Mouse (Mus musculus): ENCODE measurements at regions not wholly inside any gene's neighbourhood (a gene's known extent, or its start where the extent isn't known, plus 50 kb on each side); places are given as distances from the start of the nearest gene placed in this dataset.

DNA sequence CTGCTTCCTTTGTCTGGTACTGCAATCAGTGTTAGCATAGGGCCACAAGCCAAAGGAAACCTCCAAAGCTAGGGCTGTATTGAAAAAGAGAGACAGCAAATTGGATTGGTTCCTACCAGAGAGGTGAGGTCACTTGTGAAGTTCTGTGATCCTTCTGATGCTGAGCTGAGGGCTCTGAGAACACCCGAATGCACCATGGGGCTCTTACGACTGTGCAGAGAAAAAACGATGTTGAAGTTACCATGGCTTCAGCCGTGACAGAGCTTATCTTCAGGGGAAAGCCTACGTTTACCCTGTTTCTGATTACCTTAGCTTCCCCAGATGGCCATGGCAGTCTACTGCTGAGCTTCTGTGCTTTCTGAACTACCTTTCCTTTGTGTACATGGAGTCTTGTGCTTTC is 53.9 kb upstream of the Fmo9 start:
- no peak for ATAC-seq (replicated peaks; ENCODE audit: low FRiP score, low TSS enrichment, poor library complexity, severe bottlenecking)

GRCm38 (mm10) chr1:166738029-166738428 is 56.4 kb upstream of the Fmo9 start:
- ATAC-seq (replicated peaks; ENCODE audit: low FRiP score, low TSS enrichment, poor library complexity, severe bottlenecking): peak; percentile 41; the same call in 1 of the 2 replicates

- ATAC-seq (replicated peaks; ENCODE audit: low FRiP score, low TSS enrichment, poor library complexity, severe bottlenecking): no peak
Observed at GRCm38 (mm10) chr1:166750236-166750635, 68.6 kb upstream of the Fmo9 start.

DNA sequence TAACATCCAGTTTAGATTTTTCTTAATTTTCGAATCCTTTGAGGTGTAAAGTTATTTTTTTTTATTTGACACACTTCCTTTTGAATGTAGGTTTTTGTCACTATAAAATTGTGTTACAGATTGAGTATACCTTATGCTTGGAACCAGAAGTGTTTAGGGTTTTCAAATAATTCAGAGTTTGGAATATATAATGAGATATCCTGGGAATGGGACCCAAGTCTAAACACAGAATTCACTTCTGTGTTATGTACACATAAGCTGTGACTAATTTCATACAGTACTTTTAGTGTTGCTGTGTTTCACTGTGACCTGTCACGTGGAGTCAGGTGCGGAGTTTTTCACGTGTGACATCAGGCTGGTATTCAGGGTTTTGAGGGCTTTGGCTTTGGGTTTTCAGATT is 69.1 kb upstream of the Fmo9 start:
- no peak for ATAC-seq (replicated peaks; ENCODE audit: low FRiP score, low TSS enrichment, poor library complexity, severe bottlenecking)

DNA sequence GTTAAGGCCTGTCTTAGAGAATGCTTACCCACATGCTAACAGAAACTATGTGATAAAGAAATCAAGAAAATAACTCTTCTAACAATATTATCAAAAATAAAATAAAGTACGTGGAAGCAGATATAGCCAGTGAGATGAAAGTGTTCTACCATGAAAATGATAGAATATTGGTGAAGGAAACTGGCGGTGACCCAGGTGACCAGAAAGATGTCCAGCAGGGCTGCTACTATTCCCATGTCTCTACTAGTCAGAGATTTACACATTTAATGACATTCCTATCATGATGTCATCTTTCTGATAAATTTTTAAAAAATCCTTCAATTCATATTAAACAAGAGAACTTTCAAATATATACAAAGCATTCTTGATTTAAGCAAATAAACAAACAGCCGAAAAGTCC is 69.8 kb upstream of the Fmo9 start:
- ATAC-seq (replicated peaks; ENCODE audit: low FRiP score, low TSS enrichment, poor library complexity, severe bottlenecking): no peak

DNA sequence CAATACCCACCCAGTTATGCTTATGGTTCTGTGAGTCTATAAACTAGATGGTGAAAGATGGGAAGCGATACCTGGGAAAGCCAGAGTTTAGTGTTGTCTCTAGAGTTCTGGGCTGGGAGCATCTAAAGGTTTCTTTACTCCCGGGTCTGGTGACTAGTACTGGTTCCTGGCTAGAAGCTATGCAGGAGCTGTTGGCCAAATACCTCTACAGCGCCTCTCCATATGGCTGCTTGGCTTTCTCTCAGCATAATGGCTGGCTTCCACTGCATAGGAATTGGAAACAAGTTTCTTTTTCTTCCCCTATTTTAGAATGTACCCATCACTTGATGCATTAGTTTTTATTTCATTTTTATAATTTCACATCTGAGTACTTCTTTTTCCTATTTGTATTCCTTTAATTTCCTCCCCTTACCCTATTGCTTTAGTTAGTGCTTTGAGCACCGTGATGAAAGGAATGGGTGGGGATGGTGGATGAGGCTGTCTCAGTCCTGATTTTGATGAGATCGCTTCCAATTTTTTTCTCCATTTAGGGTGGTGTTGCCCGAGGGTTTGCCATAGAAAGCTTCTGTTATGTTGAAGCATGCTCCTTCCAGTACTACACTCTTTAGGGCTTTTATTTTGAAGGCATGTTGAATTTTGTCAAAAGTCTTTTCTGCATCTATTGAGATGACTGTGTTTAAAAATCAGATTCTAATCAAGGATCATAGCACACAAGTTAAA is 71.5 kb upstream of the Fmo9 start:
- no peak for ATAC-seq (replicated peaks; ENCODE audit: low FRiP score, low TSS enrichment, poor library complexity, severe bottlenecking)

DNA sequence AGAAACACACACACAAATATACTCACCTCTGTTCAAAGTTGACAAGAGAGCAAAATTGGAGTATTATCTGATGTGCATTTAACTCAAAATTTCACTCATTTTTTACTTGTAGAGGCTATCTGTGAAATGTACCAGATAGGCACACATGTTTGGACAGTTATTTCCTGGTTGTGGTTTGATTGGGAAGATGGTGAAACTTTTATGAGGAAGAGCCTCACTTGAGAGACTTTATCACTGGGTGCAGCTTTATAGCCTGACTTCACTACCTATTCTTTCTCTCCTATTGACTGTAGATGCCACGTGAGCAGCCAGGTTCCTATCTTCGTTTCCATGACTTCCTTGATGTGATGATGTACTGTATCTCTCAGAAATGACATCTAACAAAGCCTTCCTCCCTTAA is 77.3 kb upstream of the Fmo9 start:
- no peak for ATAC-seq (replicated peaks; ENCODE audit: low FRiP score, low TSS enrichment, poor library complexity, severe bottlenecking)

DNA sequence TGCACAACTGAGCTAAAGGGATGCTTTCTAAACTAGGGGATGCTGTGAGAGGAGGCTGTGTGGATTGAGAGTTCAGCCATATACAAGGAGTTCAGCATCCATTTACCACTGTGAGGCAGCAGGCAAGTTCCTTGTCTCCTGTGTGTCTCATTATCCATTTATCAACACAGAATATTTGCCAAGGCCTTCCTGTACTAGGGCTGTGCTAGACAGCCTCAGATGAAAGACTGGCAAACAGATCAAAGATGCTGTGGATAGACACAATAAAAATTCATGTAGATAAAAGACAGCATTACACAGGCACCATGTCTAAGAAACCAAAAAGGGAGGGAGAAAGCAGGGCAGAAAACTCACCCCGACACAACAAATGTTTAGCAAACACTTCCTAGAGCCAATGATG is 91.5 kb upstream of the Fmo9 start:
- ATAC-seq (replicated peaks; ENCODE audit: low FRiP score, low TSS enrichment, poor library complexity, severe bottlenecking): no peak

- peak; percentile 87 for ATAC-seq (replicated peaks; ENCODE audit: low FRiP score, low TSS enrichment, poor library complexity, severe bottlenecking)
Observed at GRCm38 (mm10) chr1:166782106-166782505, 100.5 kb upstream of the Fmo9 start.

GRCm38 (mm10) chr1:166787945-166788344 is 106.3 kb upstream of the Fmo9 start:
- no peak for ATAC-seq (replicated peaks; ENCODE audit: low FRiP score, low TSS enrichment, poor library complexity, severe bottlenecking)

GRCm38 (mm10) chr1:166788824-166789399 is 107.3 kb upstream of the Fmo9 start:
- no peak for ATAC-seq (replicated peaks; ENCODE audit: low FRiP score, low TSS enrichment, poor library complexity, severe bottlenecking)

- no peak for ATAC-seq (replicated peaks; ENCODE audit: low FRiP score, low TSS enrichment, poor library complexity, severe bottlenecking)
Observed at GRCm38 (mm10) chr1:166793052-166793716, 111.5 kb upstream of the Fmo9 start.

DNA sequence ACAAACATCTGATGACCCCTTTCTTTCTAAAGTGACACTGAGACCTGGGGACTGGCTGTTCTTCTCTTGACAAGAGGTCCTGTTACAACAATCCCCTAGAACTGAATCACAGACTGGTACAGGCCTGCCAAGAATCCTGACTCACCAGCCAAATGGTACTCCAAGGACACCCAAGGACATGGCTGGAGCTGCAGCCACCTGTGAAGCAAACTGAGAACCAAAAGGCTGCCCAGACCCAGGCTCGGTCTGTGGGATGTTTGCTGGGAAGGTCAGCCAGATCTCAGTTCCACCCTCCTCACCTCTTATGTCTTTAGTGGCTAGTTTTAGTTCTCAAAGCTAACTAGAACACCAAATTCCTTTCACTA is 112.1 kb upstream of the Fmo9 start:
- ATAC-seq (replicated peaks; ENCODE audit: low FRiP score, low TSS enrichment, poor library complexity, severe bottlenecking): no peak

DNA sequence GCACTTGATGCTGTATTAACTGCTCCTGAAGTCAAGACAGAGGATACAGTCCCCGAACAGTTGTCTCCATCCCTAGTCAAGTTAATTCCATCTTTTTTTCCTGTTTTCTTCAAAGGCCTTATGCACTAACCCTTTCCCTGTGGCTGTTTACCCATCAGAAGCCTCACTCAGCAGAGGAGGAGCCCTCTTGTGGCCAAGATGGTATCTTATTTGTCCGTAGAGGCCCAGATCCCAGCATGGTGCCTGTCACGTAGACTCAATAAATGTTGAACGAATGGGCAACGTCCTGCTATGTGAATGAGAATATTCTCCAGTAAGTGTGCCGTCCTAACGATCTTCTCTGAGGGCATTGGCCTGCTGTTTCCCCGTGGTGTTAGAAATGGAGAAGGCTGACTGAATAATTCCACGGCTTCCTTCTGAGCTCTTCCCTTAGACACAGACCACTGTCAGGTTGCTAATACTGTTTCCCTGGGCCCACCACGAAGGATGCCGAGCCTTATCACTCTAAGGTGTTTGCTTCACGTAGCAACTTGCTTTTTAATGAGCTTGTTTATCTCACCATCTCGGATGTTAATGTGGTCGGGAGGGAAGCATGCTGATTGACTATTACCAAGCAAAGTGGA is 113.1 kb upstream of the Fmo9 start:
- 0 out of 2 replicates have a peak, but pooled peaks have one; percentile 62 for ATAC-seq (replicated peaks; ENCODE audit: low FRiP score, low TSS enrichment, poor library complexity, severe bottlenecking)

GRCm38 (mm10) chr1:166795613-166796012 is 114.0 kb upstream of the Fmo9 start:
- ATAC-seq (replicated peaks; ENCODE audit: low FRiP score, low TSS enrichment, poor library complexity, severe bottlenecking): no peak

DNA sequence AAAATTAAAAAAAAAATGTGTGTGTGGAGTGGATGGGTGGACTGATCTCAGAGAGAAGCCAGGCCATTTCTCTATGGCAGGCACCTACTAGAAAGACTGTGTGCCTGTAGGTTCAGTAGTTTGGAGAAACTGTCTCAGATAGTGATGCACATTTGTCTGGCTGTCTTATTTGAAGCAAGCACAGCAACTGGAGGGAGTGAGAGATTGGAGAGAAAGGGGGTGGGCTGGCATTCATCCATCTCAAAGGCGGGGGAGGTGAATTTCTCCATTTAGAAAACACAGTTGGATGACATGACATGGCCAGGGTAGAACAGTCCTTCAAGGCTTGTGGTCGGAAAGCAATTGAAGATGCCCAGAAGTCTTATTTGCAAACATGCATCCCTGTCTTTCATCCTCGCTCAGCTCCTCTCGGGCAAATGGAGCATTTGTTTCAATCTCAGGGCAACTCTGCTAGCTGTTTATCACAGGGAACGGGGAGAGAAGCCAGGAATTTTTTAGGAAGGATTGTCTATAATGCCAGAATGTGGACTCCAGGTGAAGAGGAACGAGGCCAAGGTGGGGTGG is 114.8 kb upstream of the Fmo9 start:
- no peak for ATAC-seq (replicated peaks; ENCODE audit: low FRiP score, low TSS enrichment, poor library complexity, severe bottlenecking)

DNA sequence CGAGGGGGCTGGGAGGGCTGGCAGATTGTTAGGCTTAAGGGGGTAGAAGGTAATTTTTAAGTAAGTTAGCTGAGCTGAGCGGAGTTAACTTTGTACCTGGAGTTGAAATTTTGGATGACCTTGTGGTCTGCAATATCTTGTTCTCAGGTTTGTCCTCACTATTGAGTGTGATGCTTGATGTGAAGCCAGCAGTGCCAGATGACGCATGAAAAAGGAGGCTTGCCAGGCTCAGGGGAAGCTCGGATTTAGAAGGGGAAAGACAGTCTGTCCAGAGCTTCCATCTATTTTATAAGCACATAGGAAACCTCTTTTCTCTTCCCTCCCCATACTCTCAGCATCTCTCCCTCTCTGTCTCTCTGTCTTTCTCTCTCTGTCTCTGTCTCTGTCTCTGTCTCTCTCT is 115.3 kb upstream of the Fmo9 start:
- ATAC-seq (replicated peaks; ENCODE audit: low FRiP score, low TSS enrichment, poor library complexity, severe bottlenecking): no peak

GRCm38 (mm10) chr1:166800953-166801603 is 119.4 kb upstream of the Fmo9 start:
- no peak for ATAC-seq (replicated peaks; ENCODE audit: low FRiP score, low TSS enrichment, poor library complexity, severe bottlenecking)

DNA sequence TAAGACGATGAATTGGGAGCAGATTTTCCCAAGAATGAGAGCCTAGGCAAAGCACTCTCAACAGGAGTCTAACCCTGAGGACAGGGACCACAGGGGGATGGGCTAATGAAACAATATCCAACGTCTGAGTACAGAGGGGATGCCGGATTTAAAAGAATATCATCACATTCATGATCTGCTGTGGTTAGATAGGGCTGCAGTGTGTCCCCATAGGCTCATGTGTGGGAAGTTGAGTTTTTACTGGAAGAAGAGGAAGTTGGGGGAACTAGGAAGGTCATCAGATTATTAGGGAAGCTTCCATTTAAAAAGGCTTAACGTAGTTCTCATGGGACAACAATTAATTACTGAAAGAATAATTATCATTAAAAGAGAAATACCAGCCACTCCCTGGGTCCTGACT is 120.3 kb upstream of the Fmo9 start:
- no peak for ATAC-seq (replicated peaks; ENCODE audit: low FRiP score, low TSS enrichment, poor library complexity, severe bottlenecking)

DNA sequence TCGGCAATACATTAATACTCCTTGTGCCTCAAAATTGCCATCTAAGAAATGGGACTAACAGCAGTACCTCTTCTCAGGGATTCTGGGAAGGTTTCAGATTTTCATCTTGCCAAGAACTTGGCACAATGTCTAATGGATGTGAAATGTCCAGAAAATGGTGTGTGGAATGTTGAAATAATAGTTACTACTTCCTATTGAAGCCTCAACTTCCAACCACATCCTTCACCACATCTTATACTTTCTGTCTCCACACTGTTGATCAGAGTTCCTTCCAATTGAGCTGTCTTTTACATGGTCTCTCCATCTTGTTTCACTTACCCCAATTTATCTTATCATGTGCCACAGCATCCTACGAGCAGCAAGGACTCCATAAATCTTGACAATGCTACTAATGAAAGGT is 122.3 kb upstream of the Fmo9 start:
- ATAC-seq (replicated peaks; ENCODE audit: low FRiP score, low TSS enrichment, poor library complexity, severe bottlenecking): no peak
